Mouse (Mus musculus) megakaryocyte-erythroid progenitor cell, adult 5-6 weeks (primary cell): ENCODE results near the gene Zfp688. TPM values are rescaled to one million over a fixed set of nuclear protein-coding genes. Genes with fewer than 3 reads are reported as not detected.
"Not testable (repeated sequence)": the region's sequence is repeated elsewhere in the genome, so short reads cannot be mapped to it uniquely, and the experiment has no call there.

ENCODE experiments used
- ATAC-seq: replicated peaks from 2 replicates; pipeline ENCODE4 v1.8.0; 2016; ENCODE audit warnings: mild to moderate bottlenecking, inconsistent platforms; ENCODE audit not compliant: severe bottlenecking, poor library complexity, low FRiP score, low TSS enrichment
- total RNA-seq, 2 experiments: library from RNA; stranded (forward) in 1 of 2; stranded (reverse) in 1 of 2; fragments of 200-1000, 215-1000 nt in 1 of 2; fragments of >200 nt in 1 of 2; fragmentation: Nextera tagmentation in 1 of 2; gene quantifications; 2 replicates each; pipeline ENCODE4 v1.2.3; 2014 to 2017

The Zfp688 gene
- total RNA-seq, 2 experiments from 2014 or later: 6.8 to 14.9 TPM

DNA sequence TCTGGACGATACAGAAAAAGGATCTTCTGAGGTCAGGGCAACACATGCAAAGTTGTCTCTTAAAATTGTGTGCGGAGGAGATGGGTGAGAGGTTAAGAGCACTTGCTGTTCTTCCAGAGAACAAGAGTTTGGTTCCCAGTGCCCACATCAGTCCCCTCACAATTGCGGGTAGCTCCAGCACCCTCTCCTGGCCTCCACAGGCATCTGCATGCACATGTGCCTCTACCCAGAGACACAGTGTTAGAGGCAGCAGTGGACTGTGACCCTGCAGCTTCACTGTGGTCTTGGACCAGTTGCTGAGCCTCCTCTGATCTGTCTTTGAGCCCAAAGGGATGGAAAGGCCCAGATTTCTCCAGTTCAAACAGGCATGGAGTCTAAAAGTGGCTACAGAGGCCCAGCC lies 50.0 kb downstream of the Zfp688 start:
- ATAC-seq: not testable (repeated sequence)

- ATAC-seq: no peak
Observed at GRCm38 (mm10) chr7:127371213-127371612, 50.7 kb downstream of the Zfp688 start.

Other genes starting within 250 kb of the Zfp688 start
- gene Cd2bp2, start 226.0 kb downstream of the Zfp688 start, total RNA-seq (2014; fragmentation: Nextera tagmentation): 49.6 and 54.8 TPM in 2 replicates
- 51.8 and 63.3 TPM in 2 replicates for gene Cd2bp2, start 226.0 kb downstream of the Zfp688 start, total RNA-seq (2017)
- gene Tbc1d10b, start 213.6 kb downstream of the Zfp688 start, total RNA-seq (2014; fragmentation: Nextera tagmentation): 25.5 and 35.8 TPM in 2 replicates
- 23.9 and 41.0 TPM in 2 replicates for gene Tbc1d10b, start 213.6 kb downstream of the Zfp688 start, total RNA-seq (2017)
- gene Mylpf, start 213.2 kb downstream of the Zfp688 start, total RNA-seq (2014; fragmentation: Nextera tagmentation): 36.1 and 48.6 TPM in 2 replicates
- 22.2 and 30.8 TPM in 2 replicates for gene Mylpf, start 213.2 kb downstream of the Zfp688 start, total RNA-seq (2017)
- gene Zfp553, start 189.0 kb downstream of the Zfp688 start, total RNA-seq (2014; fragmentation: Nextera tagmentation): 17.0 and 18.3 TPM in 2 replicates
- 22.7 and 31.7 TPM in 2 replicates for gene Zfp553, start 189.0 kb downstream of the Zfp688 start, total RNA-seq (2017)
- 41.3 and 47.7 TPM in 2 replicates for gene Sept1, start 188.9 kb downstream of the Zfp688 start, total RNA-seq (2014; fragmentation: Nextera tagmentation)
- 24.8 and 25.5 TPM in 2 replicates for gene Sept1, start 188.9 kb downstream of the Zfp688 start, total RNA-seq (2017)
- gene Zfp771, start 177.8 kb downstream of the Zfp688 start, total RNA-seq (2014; fragmentation: Nextera tagmentation): 15.1 and 16.6 TPM in 2 replicates
- gene Zfp771, start 177.8 kb downstream of the Zfp688 start, total RNA-seq (2017): 13.6 and 14.1 TPM in 2 replicates
- 61.0 and 138 TPM in 2 replicates for gene Dctpp1, start 161.4 kb downstream of the Zfp688 start, total RNA-seq (2014; fragmentation: Nextera tagmentation)
- 44.5 and 48.2 TPM in 2 replicates for gene Dctpp1, start 161.4 kb downstream of the Zfp688 start, total RNA-seq (2017)
- 61.7 and 74.2 TPM in 2 replicates for gene Sephs2, start 148.0 kb downstream of the Zfp688 start, total RNA-seq (2014; fragmentation: Nextera tagmentation)
- gene Sephs2, start 148.0 kb downstream of the Zfp688 start, total RNA-seq (2017): 115 and 130 TPM in 2 replicates
- 5.5 and 11.4 TPM in 2 replicates for gene Itgal, start 125.8 kb downstream of the Zfp688 start, total RNA-seq (2014; fragmentation: Nextera tagmentation)
- 2.6 and 4.6 TPM in 2 replicates for gene Itgal, start 125.8 kb downstream of the Zfp688 start, total RNA-seq (2017)
- gene Zfp768, start 76.5 kb downstream of the Zfp688 start, total RNA-seq (2014; fragmentation: Nextera tagmentation): 3.5 and 8.4 TPM in 2 replicates
- 3.0 and 4.4 TPM in 2 replicates for gene Zfp768, start 76.5 kb downstream of the Zfp688 start, total RNA-seq (2017)
- gene Zfp747, start 46.0 kb downstream of the Zfp688 start, total RNA-seq (2014; fragmentation: Nextera tagmentation): 7.7 and 8.3 TPM in 2 replicates
- gene Zfp747, start 46.0 kb downstream of the Zfp688 start, total RNA-seq (2017): 4.0 and 10.9 TPM in 2 replicates
- gene 9130019O22Rik, start 34.9 kb downstream of the Zfp688 start, total RNA-seq (2014; fragmentation: Nextera tagmentation): 2.3 and 4.0 TPM in 2 replicates
- gene 9130019O22Rik, start 34.9 kb downstream of the Zfp688 start, total RNA-seq (2017): 3.6 and 4.8 TPM in 2 replicates
- 3.1 and 8.6 TPM in 2 replicates for gene E430018J23Rik, start 28.4 kb downstream of the Zfp688 start, total RNA-seq (2014; fragmentation: Nextera tagmentation)
- gene E430018J23Rik, start 28.4 kb downstream of the Zfp688 start, total RNA-seq (2017): 7.8 TPM in 2 replicates
- gene Zfp764, start 15.2 kb downstream of the Zfp688 start, total RNA-seq (2014; fragmentation: Nextera tagmentation): 1.8 and 6.5 TPM in 2 replicates
- gene Zfp764, start 15.2 kb downstream of the Zfp688 start, total RNA-seq (2017): 3.7 and 4.2 TPM in 2 replicates
- gene Zfp689, start 27.1 kb upstream of the Zfp688 start, total RNA-seq (2014; fragmentation: Nextera tagmentation): 3.6 and 5.8 TPM in 2 replicates
- 2.0 and 2.5 TPM in 2 replicates for gene Zfp689, start 27.1 kb upstream of the Zfp688 start, total RNA-seq (2017)
- 76.2 and 109 TPM in 2 replicates for gene Prr14, start 37.5 kb upstream of the Zfp688 start, total RNA-seq (2014; fragmentation: Nextera tagmentation)
- 33.1 and 34.2 TPM in 2 replicates for gene Prr14, start 37.5 kb upstream of the Zfp688 start, total RNA-seq (2017)
- 86.2 and 111 TPM in 2 replicates for gene Fbrs, start 57.1 kb upstream of the Zfp688 start, total RNA-seq (2014; fragmentation: Nextera tagmentation)
- 11.8 and 17.7 TPM in 2 replicates for gene Fbrs, start 57.1 kb upstream of the Zfp688 start, total RNA-seq (2017)
- gene Srcap, start 89.9 kb upstream of the Zfp688 start, total RNA-seq (2014; fragmentation: Nextera tagmentation): 126 and 170 TPM in 2 replicates
- 21.9 and 22.7 TPM in 2 replicates for gene Srcap, start 89.9 kb upstream of the Zfp688 start, total RNA-seq (2017)
- gene Gm42715, start 97.5 kb upstream of the Zfp688 start, total RNA-seq (2014; fragmentation: Nextera tagmentation): 30.3 and 58.3 TPM in 2 replicates
- 7.4 and 8.8 TPM in 2 replicates for gene Gm42715, start 97.5 kb upstream of the Zfp688 start, total RNA-seq (2017)
- gene Tmem265, start 139.3 kb upstream of the Zfp688 start, total RNA-seq (2014; fragmentation: Nextera tagmentation): not detected in 2 replicates
- gene Tmem265, start 139.3 kb upstream of the Zfp688 start, total RNA-seq (2017): 3.4 TPM in 1 of 2 replicates, not detected in the other
- 43.0 and 59.6 TPM in 2 replicates for gene Phkg2, start 151.3 kb upstream of the Zfp688 start, total RNA-seq (2014; fragmentation: Nextera tagmentation)
- 21.1 and 30.5 TPM in 2 replicates for gene Phkg2, start 151.3 kb upstream of the Zfp688 start, total RNA-seq (2017)
- 6.1 TPM in 1 of 2 replicates, not detected in the other for gene Ccdc189, start 166.5 kb upstream of the Zfp688 start, total RNA-seq (2014; fragmentation: Nextera tagmentation)
- gene Ccdc189, start 166.5 kb upstream of the Zfp688 start, total RNA-seq (2017): 0.38 and 6.8 TPM in 2 replicates
- 45.6 and 48.7 TPM in 2 replicates for gene Rnf40, start 166.7 kb upstream of the Zfp688 start, total RNA-seq (2014; fragmentation: Nextera tagmentation)
- 35.1 and 37.9 TPM in 2 replicates for gene Rnf40, start 166.7 kb upstream of the Zfp688 start, total RNA-seq (2017)
- gene Zfp629, start 193.7 kb upstream of the Zfp688 start, total RNA-seq (2014; fragmentation: Nextera tagmentation): 7.2 and 7.8 TPM in 2 replicates
- 3.4 and 9.1 TPM in 2 replicates for gene Zfp629, start 193.7 kb upstream of the Zfp688 start, total RNA-seq (2017)